Mouse (Mus musculus) olfactory bulb, adult 2 months (tissue): ENCODE data around the gene Hsd17b11.

ENCODE experiments used
- CTCF ChIP-seq: fragments of 200-500 bp; IDR thresholded peaks from 2 replicates; pipeline ENCODE4 v1.5.1; 2012; ENCODE audit warnings: low read depth, mild to moderate bottlenecking, low read length, moderate library complexity; ENCODE audit not compliant: insufficient read depth
- POLR2A ChIP-seq: fragments of 200-500 bp; IDR thresholded peaks from 2 replicates; pipeline ENCODE4 v1.6.1; 2012; ENCODE audit warnings: mild to moderate bottlenecking, low read depth, low read length, moderate library complexity; ENCODE audit not compliant: insufficient read depth

DNA sequence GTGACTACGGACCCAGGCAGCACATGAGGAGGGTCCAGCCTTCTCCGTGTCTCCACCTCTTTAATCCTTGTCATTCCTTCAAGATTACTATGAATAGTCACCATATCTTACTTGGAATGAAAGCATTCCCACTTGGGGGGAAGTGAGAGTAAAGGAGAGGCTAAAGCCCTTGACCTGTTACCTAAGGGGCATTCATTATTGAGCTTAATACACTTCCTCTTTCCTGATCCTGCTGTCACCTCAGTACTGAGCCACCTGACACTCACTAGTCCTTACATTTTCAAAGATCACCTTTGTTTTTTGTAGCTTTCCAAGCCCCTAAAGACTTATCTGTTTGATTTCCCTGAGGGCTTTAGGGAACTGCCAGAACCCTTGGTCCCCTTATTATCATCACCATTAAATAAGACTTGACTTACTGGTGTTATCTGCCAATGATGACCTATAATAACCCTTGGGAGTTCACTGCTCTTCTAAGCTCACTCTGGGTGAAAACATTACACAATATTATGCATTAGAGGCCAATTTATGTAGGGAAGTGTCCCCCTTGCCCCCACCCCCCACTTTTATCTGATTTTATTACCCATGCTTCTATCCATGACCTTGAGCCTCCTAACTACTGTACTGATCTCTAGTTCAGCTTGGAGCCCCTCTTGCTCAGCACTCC is 10.8 kb upstream of the Hsd17b11 start:
- TF ChIP-seq CTCF = no peak
- no peak for TF ChIP-seq POLR2A
